Mouse (Mus musculus): Measurements from ENCODE around the gene Zc3h12d. TPM values are rescaled to one million over a fixed set of nuclear protein-coding genes. Genes with fewer than 3 reads are reported as not detected.
"Not testable (repeated sequence)": the region's sequence is repeated elsewhere in the genome, so short reads cannot be mapped to it uniquely, and the experiment has no call there.

Gene Zc3h12d
- total and polyA plus RNA-seq, 2 experiments from 2014 or later = 0.10 to 0.28 TPM

DNA sequence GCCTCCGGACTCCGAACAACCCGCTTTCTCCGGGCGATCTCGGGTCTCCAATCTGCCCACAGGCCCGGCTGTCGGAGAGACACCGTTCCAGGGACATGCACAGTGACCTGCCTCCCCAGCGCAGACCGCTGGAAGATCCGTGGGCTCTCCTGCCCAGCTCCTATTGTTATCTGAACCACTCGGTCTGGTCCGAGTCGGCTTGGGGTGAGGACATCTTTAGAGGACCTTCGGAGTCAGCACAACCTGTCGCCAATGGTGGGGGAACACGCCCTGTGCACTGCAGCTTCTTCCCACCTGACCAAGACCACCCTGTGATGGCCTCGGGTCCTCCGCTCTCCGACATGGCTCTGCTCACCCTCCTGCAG is 35.4 kb downstream of the Zc3h12d start:
- no peak for ATAC-seq
- WGBS = 25% methylated on average over 21 of the region's 21 CpGs
- no peak for TF ChIP-seq CTCF (IDR thresholded peaks at IDR 0.05; ENCODE audit: low read depth)
- Histone ChIP-seq H3K9me3 (ENCODE audit: low read length) (no peaks in the 10 kb centered on the region), H3K36me3 (ENCODE audit: insufficient read depth, low read length) (no peaks in the 10 kb centered on the region), H3K4me3 (ENCODE audit: low read length) (peak overlapping the region; percentile 37), H3K27ac (no peak overlapping the region), H3K4me2 (ENCODE audit: low read depth, low read length) (peak overlapping the region; percentile 61), H3K9ac (replicated peaks; ENCODE audit: low read length) (peak overlapping the region; percentile 31; the same call in 1 of the 2 replicates), H3K4me1 (ENCODE audit: insufficient read depth, low read length) (no peaks in the 10 kb centered on the region), H3K27me3 (ENCODE audit: insufficient read depth, low read length) (no peaks in the 10 kb centered on the region)
- DNase-seq (ENCODE audit: low spot score) = no peak

DNA sequence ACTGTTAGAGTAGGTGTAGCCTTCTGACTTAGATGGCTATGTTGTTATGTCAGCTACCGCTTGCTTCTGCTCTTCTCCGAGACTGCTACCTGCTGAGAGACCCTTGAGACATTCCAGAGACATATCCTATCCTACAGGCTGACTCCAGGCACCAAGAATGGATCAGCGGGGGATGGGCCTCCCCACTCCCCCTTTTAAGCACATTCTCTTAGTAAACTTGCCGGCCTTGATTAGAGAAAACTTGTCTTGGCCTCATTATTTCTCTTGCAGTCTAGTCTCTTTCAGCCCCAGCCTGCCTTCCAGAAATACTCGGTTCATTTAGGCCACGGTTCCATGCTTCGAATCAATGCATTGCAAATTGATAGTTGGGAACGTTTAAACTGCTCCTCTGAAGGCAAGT is 37.5 kb downstream of the Zc3h12d start:
- no peak for TF ChIP-seq CTCF (IDR thresholded peaks at IDR 0.05; ENCODE audit: low read depth)
- Histone ChIP-seq H3K27me3 (ENCODE audit: insufficient read depth, low read length) (no peaks in the 10 kb centered on the region), H3K4me1 (ENCODE audit: insufficient read depth, low read length) (no peaks in the 10 kb centered on the region), H3K9me3 (ENCODE audit: low read length) (no peaks in the 10 kb centered on the region), H3K27ac (no peak overlapping the region), H3K4me2 (ENCODE audit: low read depth, low read length) (no peak overlapping the region), H3K36me3 (ENCODE audit: insufficient read depth, low read length) (no peaks in the 10 kb centered on the region), H3K9ac (replicated peaks; ENCODE audit: low read length) (no peak overlapping the region), H3K4me3 (ENCODE audit: low read length) (no peak overlapping the region)
- ATAC-seq (no peak), DNase-seq (ENCODE audit: low spot score) (no peak)
- WGBS = 52% methylated on average over 8 of the region's 8 CpGs

- Histone ChIP-seq H3K27me3 (ENCODE audit: insufficient read depth, low read length) (no peaks in the 10 kb centered on the region), H3K4me3 (ENCODE audit: low read length) (no peak overlapping the region), H3K4me1 (ENCODE audit: insufficient read depth, low read length) (no peaks in the 10 kb centered on the region), H3K4me2 (ENCODE audit: low read depth, low read length) (no peak overlapping the region), H3K9me3 (ENCODE audit: low read length) (no peaks in the 10 kb centered on the region), H3K9ac (replicated peaks; ENCODE audit: low read length) (no peak overlapping the region), H3K27ac (no peak overlapping the region), H3K36me3 (ENCODE audit: insufficient read depth, low read length) (no peaks in the 10 kb centered on the region)
- ATAC-seq (no peak), DNase-seq (ENCODE audit: low spot score) (peak; percentile 34)
- TF ChIP-seq CTCF (IDR thresholded peaks at IDR 0.05; ENCODE audit: low read depth) = peak; percentile 56
- 65% methylated on average over 11 of the region's 11 CpGs for WGBS
Measured at GRCm38 (mm10) chr10:7870571-7871315, 38.5 kb downstream of the Zc3h12d start.

GRCm38 (mm10) chr10:7871381-7872020 is 39.2 kb downstream of the Zc3h12d start:
- H3K27me3 ChIP-seq (ENCODE audit: insufficient read depth, low read length) = no peaks in the 10 kb centered on the region
- H3K36me3 ChIP-seq (ENCODE audit: insufficient read depth, low read length) = no peaks in the 10 kb centered on the region
- ATAC-seq (no peak), DNase-seq (ENCODE audit: low spot score) (no peak)
- H3K27ac ChIP-seq = no peak overlapping the region
- H3K9me3 ChIP-seq (ENCODE audit: low read length) = no peaks in the 10 kb centered on the region
- no peak overlapping the region for H3K4me3 ChIP-seq (ENCODE audit: low read length)
- H3K4me1 ChIP-seq (ENCODE audit: insufficient read depth, low read length) = no peaks in the 10 kb centered on the region
- H3K4me2 ChIP-seq (ENCODE audit: low read depth, low read length) = no peak overlapping the region
- TF ChIP-seq CTCF (IDR thresholded peaks at IDR 0.05; ENCODE audit: low read depth) = no peak
- H3K9ac ChIP-seq (replicated peaks; ENCODE audit: low read length) = no peak overlapping the region
- 86% methylated on average over 5 of the region's 5 CpGs for WGBS

GRCm38 (mm10) chr10:7874194-7874593 is 41.9 kb downstream of the Zc3h12d start:
- H3K27ac ChIP-seq = no peak overlapping the region
- H3K9me3 ChIP-seq (ENCODE audit: low read length) = no peaks in the 10 kb centered on the region
- ATAC-seq (no peak), DNase-seq (ENCODE audit: low spot score) (no peak)
- no peak overlapping the region for H3K4me2 ChIP-seq (ENCODE audit: low read depth, low read length)
- H3K9ac ChIP-seq (replicated peaks; ENCODE audit: low read length) = no peak overlapping the region
- no peaks in the 10 kb centered on the region for H3K4me1 ChIP-seq (ENCODE audit: insufficient read depth, low read length)
- no peaks in the 10 kb centered on the region for H3K27me3 ChIP-seq (ENCODE audit: insufficient read depth, low read length)
- TF ChIP-seq CTCF (IDR thresholded peaks at IDR 0.05; ENCODE audit: low read depth) = no peak
- 70% methylated on average over 7 of the region's 7 CpGs for WGBS
- H3K4me3 ChIP-seq (ENCODE audit: low read length) = no peak overlapping the region
- no peaks in the 10 kb centered on the region for H3K36me3 ChIP-seq (ENCODE audit: insufficient read depth, low read length)

DNA sequence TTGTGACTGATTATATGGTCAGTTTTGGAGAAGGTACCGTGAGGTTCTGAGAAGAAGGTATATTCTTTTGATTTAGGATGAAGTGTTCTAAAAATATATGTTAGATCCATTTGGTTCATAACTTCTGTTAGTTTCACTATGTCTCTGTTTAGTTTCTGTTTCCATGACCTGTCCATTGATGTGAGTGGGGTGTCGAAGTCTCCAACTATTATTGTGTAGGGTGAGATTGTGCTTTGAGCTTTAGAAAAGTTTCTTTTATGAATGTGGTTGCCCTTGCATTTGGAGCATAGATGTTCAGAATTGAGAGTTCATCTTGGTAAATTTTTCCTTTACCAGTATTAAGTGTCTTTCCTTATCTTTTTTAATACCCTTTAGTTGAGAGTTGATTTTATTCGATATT is 48.0 kb downstream of the Zc3h12d start:
- not testable (repeated sequence) for H3K27me3 ChIP-seq (ENCODE audit: insufficient read depth, low read length); H3K36me3 ChIP-seq (ENCODE audit: insufficient read depth, low read length); H3K4me3 ChIP-seq (ENCODE audit: low read length); H3K4me1 ChIP-seq (ENCODE audit: insufficient read depth, low read length); DNase-seq (ENCODE audit: low spot score); H3K9me3 ChIP-seq (ENCODE audit: low read length); H3K9ac ChIP-seq (replicated peaks; ENCODE audit: low read length); H3K27ac ChIP-seq; H3K4me2 ChIP-seq (ENCODE audit: low read depth, low read length); ATAC-seq
- 93% methylated on average over 3 of the region's 3 CpGs for WGBS

GRCm38 (mm10) chr10:7881971-7882370 is 49.7 kb downstream of the Zc3h12d start:
- Histone ChIP-seq H3K36me3 (ENCODE audit: insufficient read depth, low read length) (no peaks in the 10 kb centered on the region), H3K4me1 (ENCODE audit: insufficient read depth, low read length) (no peaks in the 10 kb centered on the region), H3K9ac (replicated peaks; ENCODE audit: low read length) (no peak overlapping the region), H3K9me3 (ENCODE audit: low read length) (no peaks in the 10 kb centered on the region), H3K4me2 (ENCODE audit: low read depth, low read length) (no peak overlapping the region), H3K4me3 (ENCODE audit: low read length) (no peak overlapping the region), H3K27ac (no peak overlapping the region), H3K27me3 (ENCODE audit: insufficient read depth, low read length) (no peaks in the 10 kb centered on the region)
- no peak for DNase-seq (ENCODE audit: low spot score)
- ATAC-seq = no peak
- WGBS = 80% methylated on average over 3 of the region's 3 CpGs
- TF ChIP-seq CTCF (IDR thresholded peaks at IDR 0.05; ENCODE audit: low read depth) = no peak

Measured in hindbrain, postnatal 0 days (tissue).